Mouse (Mus musculus) myocyte (in vitro differentiated cells): ENCODE results near the gene 3110082I17Rik.

ENCODE experiments used
- MAX ChIP-seq: IDR thresholded peaks from one replicate; pipeline ENCODE4 v1.6.1; 2011; ENCODE audit warnings: low read depth, mild to moderate bottlenecking, control low read depth
- MYOG ChIP-seq, 3 experiments: IDR thresholded peaks; one replicate each; pipeline ENCODE4 v1.6.1; 2011; ENCODE audit warnings: control low read depth in 2 of 3, low read depth in 2 of 3, mild to moderate bottlenecking in 2 of 3; ENCODE audit not compliant: insufficient read length in 2 of 3, control insufficient read depth in 1 of 3, insufficient read depth in 1 of 3
- POLR2A ChIP-seq: IDR thresholded peaks from one replicate; pipeline ENCODE4 v1.6.1; 2011; ENCODE audit warnings: low read depth, mild to moderate bottlenecking, control low read depth, moderate library complexity; ENCODE audit not compliant: insufficient read length
- POLR2AphosphoS2 ChIP-seq: IDR thresholded peaks from one replicate; pipeline ENCODE4 v1.6.1; 2011; ENCODE audit warnings: low read depth, control low read depth; ENCODE audit not compliant: insufficient read length
- TCF12 ChIP-seq: IDR thresholded peaks from one replicate; pipeline ENCODE4 v1.6.1; 2011; ENCODE audit warnings: mild to moderate bottlenecking, control low read depth; ENCODE audit not compliant: poor library complexity, insufficient read depth, severe bottlenecking

DNA sequence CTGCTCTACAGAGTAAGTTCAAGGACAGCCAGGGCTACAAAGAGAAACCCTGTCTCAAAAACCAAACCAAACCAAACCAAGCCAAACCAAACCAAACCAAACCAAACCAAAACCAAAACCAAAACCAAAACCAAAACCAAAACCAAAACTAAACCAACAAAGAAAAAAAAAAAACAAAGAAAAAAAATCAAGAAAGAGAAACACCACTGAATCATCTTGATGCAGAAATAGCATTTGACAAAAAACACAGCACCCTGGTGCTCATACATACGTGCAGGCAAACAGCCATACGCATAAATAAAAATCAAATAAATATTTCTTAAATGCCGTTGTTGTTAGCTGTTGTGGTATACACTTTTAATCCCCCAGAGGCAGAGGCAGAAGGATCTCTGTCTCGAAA, 149.8 kb downstream of the 3110082I17Rik start:
- TF ChIP-seq POLR2AphosphoS2 (no peak), POLR2A (no peak), TCF12 (no peak), MYOG (IDR thresholded peaks at IDR 0.05; ENCODE audit: control insufficient read depth in 1 of 3, insufficient read depth in 1 of 3, insufficient read length in 2 of 3, low read depth in 2 of 3) (no peak), MAX (no peak)
